8 mouse cellular contexts compared by ENCODE assay signal in the genomic region with DNA sequence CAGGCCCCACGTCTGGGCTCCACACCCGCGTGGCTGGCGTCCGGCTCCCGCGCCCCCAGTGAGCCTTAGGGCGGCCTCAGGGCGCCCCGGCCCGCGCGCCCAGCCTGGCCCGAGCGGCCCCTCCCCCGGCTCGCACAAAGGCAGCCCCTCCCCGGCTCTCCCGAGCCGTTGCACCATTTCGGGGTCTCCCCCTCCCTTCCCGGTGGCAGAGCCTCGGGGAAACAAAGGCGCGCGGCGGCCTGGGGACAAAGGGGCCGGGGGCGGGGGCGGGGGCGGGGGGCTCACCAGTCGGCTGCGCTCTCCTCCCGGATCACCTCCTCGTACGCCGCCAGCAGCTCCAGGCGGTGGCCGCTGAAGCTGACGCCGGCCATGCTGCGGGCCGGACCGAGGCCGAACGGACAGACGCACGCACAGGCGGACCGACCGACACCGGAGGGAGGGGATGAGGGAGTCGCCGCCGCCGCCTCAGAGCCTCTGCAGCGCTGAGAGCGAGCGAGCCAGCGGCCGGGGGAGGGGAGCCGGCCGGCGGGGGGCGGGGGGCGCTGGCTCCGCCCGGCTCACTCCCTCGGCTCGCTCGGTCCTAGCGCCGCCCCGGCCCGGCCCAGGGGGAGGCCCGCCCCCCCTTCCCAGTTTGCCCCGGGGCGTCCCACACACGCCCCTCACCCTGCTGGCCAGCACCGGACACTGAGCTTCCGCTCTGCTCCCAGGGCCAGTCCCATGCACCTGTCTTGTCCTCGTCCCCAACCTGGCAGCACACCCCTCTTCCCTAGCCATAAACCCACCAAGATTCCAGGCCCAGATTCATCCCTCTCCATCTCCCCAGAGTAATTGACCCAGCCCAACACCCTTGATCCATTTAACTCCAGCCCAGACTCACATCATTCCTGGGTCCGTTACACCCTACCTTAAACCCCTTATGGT. TPM values are rescaled to one million over a fixed set of nuclear protein-coding genes. Genes with fewer than 3 reads are reported as not detected.
A peak's percentile ranks its signal among the peaks of the same experiment; 100 is the strongest.
DNase-seq lines count a peak whose midpoint lies in the region; ATAC-seq lines count a peak whose summit lies in the region.

Gene Dbn1, minus strand, starts transcription at position 534 of the 921 bp plus-strand sequence.

- DNase-seq in cerebellum, adult 18-20 months, result no peak
- no peak for DNase-seq in urinary bladder, adult 2 months (ENCODE audit: low spot score)
- no peak for DNase-seq in urinary bladder, postnatal 10 days (ENCODE audit: low spot score)
- DNase-seq in layer of hippocampus, postnatal 10 days (ENCODE audit: low spot score in 2 of 2), result peak in 1 of 2 experiments; percentile 74
- peak; percentile 48 for DNase-seq in lung, postnatal 14 days

- under 1% methylated on average over 49 of the region's 83 CpGs for WGBS in heart, embryonic 14.5 days
- WGBS in stomach, embryonic 15.5 days, result 2% methylated on average over 55 of the region's 83 CpGs

- H3K27ac ChIP-seq in heart, embryonic 14.5 days (replicated peaks in 1 of 2; ENCODE audit: control insufficient read depth in 1 of 2, insufficient read depth in 1 of 2, low read depth in 2 of 2, low read length in 2 of 2), result peak within 1 kb of the TSS; percentile 55 to 83
- peak within 1 kb of the TSS; percentile 87 for H3K27ac ChIP-seq in stomach, embryonic 15.5 days

- H3K27me3 ChIP-seq in heart, embryonic 14.5 days (ENCODE audit: control insufficient read depth, insufficient read depth, low read length), result peaks cover 80% of the 10 kb centered on the region
- no peaks in the 10 kb centered on the region for H3K27me3 ChIP-seq in stomach, embryonic 15.5 days (replicated peaks)

- H3K36me3 ChIP-seq in heart, embryonic 14.5 days (ENCODE audit: control insufficient read depth, insufficient read depth, low read length), result 0 out of 2 replicates have a peak, but pooled peaks cover 3% of the 10 kb centered on the region
- no peaks in the 10 kb centered on the region for H3K36me3 ChIP-seq in stomach, embryonic 15.5 days

- H3K9ac ChIP-seq in heart, embryonic 14.5 days (ENCODE audit: low read length), result peak within 1 kb of the TSS; percentile 95
- peak within 1 kb of the TSS; percentile 73 for H3K9ac ChIP-seq in stomach, embryonic 15.5 days

- H3K9me3 ChIP-seq in heart, embryonic 14.5 days (ENCODE audit: control insufficient read depth, low read length), result no peaks in the 10 kb centered on the region
- H3K9me3 ChIP-seq in stomach, embryonic 15.5 days, result no peaks in the 10 kb centered on the region

- H3K4me1 ChIP-seq in heart, embryonic 14.5 days (ENCODE audit: control insufficient read depth in 2 of 2, insufficient read depth in 2 of 2, low read length in 2 of 2), result peaks cover 17 to 36% of the 10 kb centered on the region in 2 experiments; a peak in 3 of 4 replicates
- H3K4me1 ChIP-seq in stomach, embryonic 15.5 days, result peaks cover 44% of the 10 kb centered on the region

- 0 out of 2 replicates have a peak, but pooled peaks have one; percentile 38 for ATAC-seq in cerebellum, adult (ENCODE audit: insufficient number of reproducible peaks, low FRiP score, low TSS enrichment)
- peak; percentile 74 for ATAC-seq in heart, embryonic 14.5 days (ENCODE audit: insufficient number of reproducible peaks, insufficient read depth, low FRiP score, low read depth)
- peak; percentile 74 for ATAC-seq in stomach, embryonic 15.5 days (ENCODE audit: insufficient read depth, low FRiP score, low read depth)

- peak within 1 kb of the TSS; percentile 84 to 85 for H3K4me3 ChIP-seq in heart, embryonic 14.5 days (ENCODE audit: control insufficient read depth in 1 of 2, insufficient read depth in 1 of 2, low read depth in 1 of 2, low read length in 2 of 2)
- H3K4me3 ChIP-seq in stomach, embryonic 15.5 days (replicated peaks), result peak within 1 kb of the TSS; percentile 71

- peak within 1 kb of the TSS; percentile 89 for H3K4me2 ChIP-seq in heart, embryonic 14.5 days (ENCODE audit: low read length)
- peak within 1 kb of the TSS; percentile 86 for H3K4me2 ChIP-seq in stomach, embryonic 15.5 days

RNA-seq across cellular contexts. Expression of gene Dbn1, which starts in this region (rescaled TPM):
- polyA plus RNA-seq in urinary bladder, adult 2 months (2012; rRNA removed), result 43.0 and 45.3 TPM in 2 replicates
- 51.8 and 53.5 TPM in 2 replicates for polyA plus RNA-seq in heart, embryonic 14.5 days (2014; fragmentation: Nextera tagmentation; extraction: Ambion mirVana)
- 100 to 1,000 TPM; 392 to 399 TPM for total RNA-seq in layer of hippocampus, postnatal 10 days (2021)
- polyA plus RNA-seq in stomach, embryonic 15.5 days (2015; fragmentation: Nextera tagmentation; extraction: Ambion mirVana), result 110 and 115 TPM in 2 replicates
